Mouse (Mus musculus) ES-Bruce4 (cell line): ENCODE data around the gene Acsbg1. TPM values are rescaled to one million over a fixed set of nuclear protein-coding genes. Genes with fewer than 3 reads are reported as not detected.
"Not testable (repeated sequence)": the region's sequence is repeated elsewhere in the genome, so short reads cannot be mapped to it uniquely, and the experiment has no call there.

ENCODE experiments used
- H3K27ac ChIP-seq: 2 replicates; pipeline ENCODE4 v1.5.1; 2012; ENCODE audit warnings: low read length, inconsistent platforms; ENCODE audit not compliant: insufficient read depth
- H3K27me3 ChIP-seq: 2 replicates; pipeline ENCODE4 v1.6.1; 2012; ENCODE audit warnings: mild to moderate bottlenecking, low read length, inconsistent platforms; ENCODE audit not compliant: control insufficient read depth, poor library complexity, insufficient read depth, severe bottlenecking
- H3K36me3 ChIP-seq: 2 replicates; pipeline ENCODE4 v1.6.1; 2012; ENCODE audit warnings: inconsistent platforms, mild to moderate bottlenecking, low read length, moderate library complexity; ENCODE audit not compliant: control insufficient read depth, poor library complexity, insufficient read depth, severe bottlenecking
- H3K4me1 ChIP-seq: one replicate; pipeline ENCODE4 v1.8.1; 2011; ENCODE audit warnings: low read length; ENCODE audit not compliant: control insufficient read depth, insufficient read depth
- H3K4me3 ChIP-seq: 2 replicates; pipeline ENCODE4 v1.5.1; 2011; ENCODE audit warnings: low read depth, mild to moderate bottlenecking, low read length
- H3K9ac ChIP-seq: 2 replicates; pipeline ENCODE4 v1.6.1; 2012; ENCODE audit warnings: low read depth, mild to moderate bottlenecking, inconsistent platforms; ENCODE audit not compliant: poor library complexity, severe bottlenecking
- H3K9me3 ChIP-seq: replicated peaks from 2 replicates; pipeline ENCODE4 v1.6.1; 2012; ENCODE audit warnings: mild to moderate bottlenecking, low read length, inconsistent platforms; ENCODE audit not compliant: control insufficient read depth, poor library complexity, insufficient read depth, severe bottlenecking
- CTCF ChIP-seq: IDR thresholded peaks from one replicate; pipeline ENCODE4 v1.8.1; 2011; ENCODE audit warnings: low read depth, low read length
- EP300 ChIP-seq: IDR thresholded peaks from 2 replicates; pipeline ENCODE4 v1.6.1; 2011; ENCODE audit warnings: low read depth, low read length; ENCODE audit not compliant: insufficient read depth
- POLR2A ChIP-seq: IDR thresholded peaks from one replicate; pipeline ENCODE4 v1.8.1; 2011; ENCODE audit warnings: low read length; ENCODE audit not compliant: insufficient read depth
- polyA plus RNA-seq: library from polyadenylated mRNA; stranded (reverse); fragments of >200 nt; gene quantifications from 2 replicates; pipeline ENCODE4 v1.2.4, GENCODE M21; 2011; ENCODE audit warnings: low read depth; ENCODE audit not compliant: missing spikeins, insufficient read depth, insufficient read length

Acsbg1 gene
- polyA plus RNA-seq, 1 experiment, result not detected

DNA sequence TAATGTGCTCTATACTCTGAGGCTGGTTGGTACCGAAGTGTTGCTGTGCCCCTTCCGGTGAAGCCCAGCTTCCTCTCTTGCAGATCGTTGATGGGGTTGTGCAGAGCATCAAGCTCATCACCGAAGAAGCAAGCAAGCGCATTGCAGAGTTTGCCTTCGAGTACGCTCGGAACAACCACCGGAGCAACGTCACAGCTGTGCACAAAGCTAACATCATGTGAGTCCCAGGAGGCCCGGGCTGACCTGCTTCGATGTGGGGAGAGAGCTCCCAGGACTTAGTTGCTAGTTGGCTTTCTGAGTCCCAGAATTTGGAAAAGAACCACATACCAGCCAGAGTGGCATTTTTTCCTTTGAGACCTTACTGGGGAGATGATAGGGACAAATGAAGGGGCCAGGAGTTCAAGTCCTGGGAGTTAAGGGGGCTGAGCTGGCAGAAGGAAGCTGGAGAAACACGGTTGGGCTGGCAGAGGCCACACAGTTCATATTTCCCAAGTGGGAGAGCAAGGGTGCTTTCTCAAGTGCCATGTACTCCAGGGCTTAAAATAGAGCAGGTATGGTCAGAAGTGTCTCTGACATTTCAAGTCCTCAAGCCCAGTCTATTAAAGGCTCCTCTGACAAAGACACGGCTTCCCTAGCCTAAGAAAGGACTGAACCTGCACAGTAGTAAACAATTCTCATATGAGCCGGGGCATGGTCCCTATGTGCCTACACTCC, 64.8 kb downstream of the Acsbg1 start:
- H3K4me1 ChIP-seq, result no peaks in the 10 kb centered on the region
- peaks cover 75% of the 10 kb centered on the region for H3K36me3 ChIP-seq
- no peak for TF ChIP-seq POLR2A
- no peak for TF ChIP-seq EP300

DNA sequence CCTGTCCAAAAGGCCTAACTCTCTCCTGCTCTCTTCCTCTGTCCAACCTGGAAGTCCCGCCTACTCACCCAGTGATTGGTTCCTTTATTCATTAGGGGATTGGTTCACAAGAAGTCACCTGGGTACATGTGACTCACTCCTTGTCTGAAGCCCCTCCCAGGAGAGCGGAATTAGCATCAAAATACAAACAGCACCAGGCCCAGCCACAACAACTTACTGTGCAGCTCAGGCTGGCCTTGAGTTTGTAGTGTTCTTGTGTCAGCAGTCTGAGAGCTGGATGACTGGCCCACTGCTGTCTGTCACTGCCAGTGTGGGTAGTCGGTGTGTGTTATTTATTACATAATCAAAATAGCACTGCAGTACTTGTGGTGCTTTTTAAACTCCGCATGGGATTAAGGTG, 68.0 kb downstream of the Acsbg1 start:
- Histone ChIP-seq H3K36me3 (peaks cover 67% of the 10 kb centered on the region), H3K27ac (peak overlapping the region; percentile 67)
- peak; percentile 51 for TF ChIP-seq POLR2A
- not testable (repeated sequence) for H3K4me3 ChIP-seq, H3K27me3 ChIP-seq, H3K9me3 ChIP-seq, H3K4me1 ChIP-seq, H3K9ac ChIP-seq

More for the DNA sequence above, 64.8 kb downstream of the Acsbg1 start:
- no peaks in the 10 kb centered on the region for H3K9me3 ChIP-seq
- H3K27ac ChIP-seq, result no peak overlapping the region
- H3K4me3 ChIP-seq, result no peak overlapping the region
- no peaks in the 10 kb centered on the region for H3K27me3 ChIP-seq
- H3K9ac ChIP-seq, result no peak overlapping the region

DNA sequence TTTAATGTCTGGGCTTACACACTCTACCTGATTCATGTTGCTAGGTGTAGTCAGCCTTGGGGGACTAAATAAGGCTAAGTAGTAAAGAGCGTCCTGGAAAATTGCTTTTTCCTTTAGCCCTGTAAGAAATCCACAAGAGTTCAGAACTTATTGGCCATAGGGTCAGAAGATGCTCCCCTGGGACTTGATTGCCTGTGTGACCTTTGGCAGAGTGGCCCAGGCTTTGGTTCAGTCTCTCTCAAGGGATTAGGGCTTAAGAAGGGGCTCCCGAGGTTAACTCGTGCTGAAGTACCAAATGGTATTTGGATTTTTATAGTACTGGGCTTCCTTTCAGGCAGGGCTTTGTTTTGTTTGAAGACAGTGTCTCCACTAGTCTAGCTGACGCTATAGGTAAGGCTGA, 73.8 kb downstream of the Acsbg1 start:
- no peak overlapping the region for H3K27ac ChIP-seq
- no peak overlapping the region for H3K9ac ChIP-seq
- no peaks in the 10 kb centered on the region for H3K4me1 ChIP-seq
- no peaks in the 10 kb centered on the region for H3K9me3 ChIP-seq
- no peak overlapping the region for H3K4me3 ChIP-seq
- H3K36me3 ChIP-seq, result peaks cover 26% of the 10 kb centered on the region
- TF ChIP-seq CTCF (no peak), POLR2A (no peak), EP300 (no peak)
- no peaks in the 10 kb centered on the region for H3K27me3 ChIP-seq

DNA sequence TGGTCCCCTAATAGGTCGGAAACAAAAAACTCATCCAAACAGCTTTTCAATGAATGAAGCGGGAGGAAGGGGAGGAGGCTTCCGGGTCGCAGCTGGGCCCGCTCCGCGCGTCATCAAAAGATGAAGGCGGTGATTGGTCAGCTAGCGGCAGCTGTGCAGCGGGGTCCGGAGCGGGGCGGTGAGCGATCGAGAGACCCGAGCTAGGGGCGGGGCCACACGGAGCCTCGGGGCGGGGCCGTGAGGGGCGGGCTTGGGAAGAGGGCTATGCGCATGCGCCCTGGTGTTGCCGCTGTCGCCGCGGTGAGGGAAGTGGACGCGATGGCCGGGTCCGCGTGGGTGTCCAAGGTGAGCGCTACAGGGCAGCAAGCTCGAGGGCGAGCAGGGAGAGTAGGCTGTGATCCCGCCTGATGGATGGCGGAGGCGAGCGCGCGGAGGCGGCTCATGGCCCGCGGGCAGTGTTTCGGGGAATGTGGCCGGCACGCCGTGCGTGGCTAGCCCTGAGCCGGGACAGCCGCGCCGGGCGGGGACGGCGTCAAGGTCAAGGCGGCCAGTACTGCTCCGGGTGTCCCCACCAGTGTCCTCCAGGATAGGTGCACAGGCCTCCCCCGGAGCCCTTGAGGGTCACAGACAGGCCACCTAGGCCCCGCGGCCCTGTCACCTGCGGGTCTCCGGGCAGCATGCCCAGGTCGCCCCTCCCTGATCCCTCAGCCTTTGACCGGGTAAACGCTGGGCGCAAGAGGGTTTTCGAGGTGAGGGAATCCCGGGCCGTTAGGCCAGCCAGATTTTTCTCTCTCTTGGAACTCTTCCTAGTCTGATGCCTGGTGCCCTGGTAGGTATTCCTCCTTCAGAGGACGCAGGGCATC, 75.2 kb downstream of the Acsbg1 start, which contains the start of gene Idh3a:
Idh3a (plus strand) TSS at position 136 of the 863 bp plus-strand sequence.
- H3K4me3 ChIP-seq, result peak within 1 kb of the TSS; percentile 89
- H3K4me1 ChIP-seq, result no peaks in the 10 kb centered on the region
- no peak within 1 kb of the TSS for H3K27ac ChIP-seq
- H3K9ac ChIP-seq, result peak within 1 kb of the TSS; percentile 83
- TF ChIP-seq CTCF (no peak), EP300 (0 out of 2 replicates have a peak, but pooled peaks have one; percentile 19), POLR2A (peak; percentile 35)
- peaks cover 12% of the 10 kb centered on the region for H3K36me3 ChIP-seq
- H3K27me3 ChIP-seq, result no peaks in the 10 kb centered on the region
- no peaks in the 10 kb centered on the region for H3K9me3 ChIP-seq

DNA sequence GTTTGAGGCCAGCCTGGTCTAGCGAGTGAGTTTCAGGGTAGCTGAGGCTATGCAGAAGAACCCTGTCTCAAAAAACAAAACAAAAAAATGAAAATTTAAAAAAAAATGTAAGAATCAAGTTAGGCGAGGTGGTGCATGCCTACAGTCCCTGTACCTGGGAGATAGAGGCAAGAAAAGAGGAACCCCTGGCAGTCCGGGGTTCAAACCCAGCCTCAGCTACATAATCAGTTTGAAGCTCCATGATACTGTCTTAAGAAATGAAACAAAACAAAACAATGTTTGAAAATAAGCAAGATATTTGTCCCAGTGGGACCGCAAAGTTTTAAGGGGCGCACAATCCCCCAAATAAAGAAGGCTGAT, 75.9 kb downstream of the Acsbg1 start:
- no peaks in the 10 kb centered on the region for H3K27me3 ChIP-seq
- H3K9me3 ChIP-seq, result no peaks in the 10 kb centered on the region
- H3K4me1 ChIP-seq, result no peaks in the 10 kb centered on the region
- peaks cover 8% of the 10 kb centered on the region for H3K36me3 ChIP-seq
- H3K9ac ChIP-seq, result peak overlapping the region; percentile 51
- no peak overlapping the region for H3K27ac ChIP-seq
- H3K4me3 ChIP-seq, result peak overlapping the region; percentile 34; the same call in 1 of the 2 replicates
- TF ChIP-seq EP300 (no peak), CTCF (no peak), POLR2A (no peak)

DNA sequence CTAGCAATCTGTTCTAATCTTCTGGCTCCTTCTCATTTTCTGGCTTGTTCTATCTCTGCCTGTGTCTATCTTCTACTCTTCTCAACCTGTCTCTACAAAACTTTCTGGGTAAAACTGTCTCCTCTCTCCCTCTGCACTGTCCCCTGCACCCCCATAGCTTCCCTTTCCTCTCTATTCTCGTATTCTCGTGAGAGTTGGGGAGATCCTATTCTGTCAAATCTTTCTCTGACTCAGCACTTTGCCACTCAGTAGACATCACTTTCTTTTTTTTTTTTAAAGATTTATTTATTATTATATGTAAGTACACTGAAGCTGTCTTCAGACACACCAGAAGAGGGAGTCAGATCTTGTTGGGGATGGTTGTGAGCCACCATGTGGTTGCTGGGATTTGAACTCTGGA, 77.5 kb downstream of the Acsbg1 start:
- H3K9ac ChIP-seq, H3K36me3 ChIP-seq, H3K27ac ChIP-seq, H3K4me1 ChIP-seq, H3K9me3 ChIP-seq, H3K27me3 ChIP-seq, H3K4me3 ChIP-seq: not testable (repeated sequence)
